ENCODE assay signal across 19 mouse cellular contexts in genomic region chr14:111583076-111583475, GRCm38 (mm10).
A peak's percentile ranks its signal among the peaks of the same experiment; 100 is the strongest.
DNase-seq lines count a peak whose midpoint lies in the region; ATAC-seq and TF ChIP-seq lines count a peak whose summit lies in the region.
"Had no signal": no experiment of that assay in that cellular context is flagged by ENCODE, and none has a peak within 500 bp of the region (broad histone marks: within the 10 kb centered on the region; RNA-seq: fewer than 3 reads in every experiment).

No protein-coding gene starts in this region.

- no peaks in the 10 kb centered on the region for H3K27me3 ChIP-seq in forebrain, postnatal 0 days (ENCODE audit: insufficient read depth, low read length)
- no peaks in the 10 kb centered on the region for H3K27me3 ChIP-seq in forebrain, embryonic 15.5 days
- H3K27me3 ChIP-seq: hindbrain, embryonic 13.5 days; limb, embryonic 15.5 days; neural tube, embryonic 13.5 days; Patski; stomach, embryonic 15.5 days had no signal

- no peaks in the 10 kb centered on the region for H3K9me3 ChIP-seq in forebrain, postnatal 0 days (ENCODE audit: low read length)
- H3K9me3 ChIP-seq in forebrain, embryonic 15.5 days: no peaks in the 10 kb centered on the region
- H3K9me3 ChIP-seq: hindbrain, embryonic 13.5 days; limb, embryonic 15.5 days; neural tube, embryonic 13.5 days; stomach, embryonic 15.5 days had no signal

- no peak overlapping the region for H3K4me3 ChIP-seq in forebrain, postnatal 0 days (ENCODE audit: low read depth, low read length)
- H3K4me3 ChIP-seq in forebrain, embryonic 15.5 days: no peak overlapping the region
- H3K4me3 ChIP-seq: hindbrain, embryonic 13.5 days; limb, embryonic 15.5 days; neural tube, embryonic 13.5 days; stomach, embryonic 15.5 days had no signal

- DNase-seq in cerebellum, postnatal 25 days: no peak
- peak; percentile 47 for DNase-seq in forebrain, postnatal 0 days
- peak; percentile 5 to 35 for DNase-seq in left cerebral cortex, postnatal 25 days (ENCODE audit: low spot score in 2 of 2)
- DNase-seq in left cerebral cortex, postnatal 4 days: no peak
- DNase-seq in retina, embryonic 14.5 days (ENCODE audit: low spot score): peak; percentile 25
- no peak for DNase-seq in spleen, postnatal 14 days (ENCODE audit: low spot score in 2 of 2)
- DNase-seq: adrenal gland, postnatal 36 days; gastrocnemius, postnatal 10 days; kidney, adult 11 months; kidney, postnatal 36 days; lung, adult 2 months; thymus, postnatal 36 days had no signal

- H3K4me1 ChIP-seq in forebrain, postnatal 0 days (ENCODE audit: insufficient read depth): no peaks in the 10 kb centered on the region
- no peaks in the 10 kb centered on the region for H3K4me1 ChIP-seq in forebrain, embryonic 15.5 days
- H3K4me1 ChIP-seq: hindbrain, embryonic 13.5 days; limb, embryonic 15.5 days; neural tube, embryonic 13.5 days; stomach, embryonic 15.5 days had no signal

- H3K27ac ChIP-seq in forebrain, postnatal 0 days (ENCODE audit: low read depth, low read length): no peak overlapping the region
- H3K27ac ChIP-seq in forebrain, embryonic 15.5 days (replicated peaks): no peak overlapping the region
- H3K27ac ChIP-seq: hindbrain, embryonic 13.5 days; limb, embryonic 15.5 days; neural tube, embryonic 13.5 days; stomach, embryonic 15.5 days had no signal

- ATAC-seq in cerebellum, adult (ENCODE audit: insufficient number of reproducible peaks, low FRiP score, low TSS enrichment): peak; percentile 52; the same call in 1 of the 2 replicates
- ATAC-seq in forebrain, postnatal 0 days: peak; percentile 43; the same call in 1 of the 2 replicates
- no peak; the same call in 1 of the 2 replicates for ATAC-seq in forebrain, embryonic 15.5 days (replicated peaks)
- ATAC-seq: Patski had no signal

- no peak overlapping the region for H3K4me2 ChIP-seq in forebrain, postnatal 0 days (ENCODE audit: low read depth)
- no peak overlapping the region for H3K4me2 ChIP-seq in forebrain, embryonic 15.5 days (replicated peaks)
- H3K4me2 ChIP-seq: hindbrain, embryonic 13.5 days; limb, embryonic 15.5 days; neural tube, embryonic 13.5 days; stomach, embryonic 15.5 days had no signal

- H3K9ac ChIP-seq in forebrain, postnatal 0 days: no peak overlapping the region
- no peak overlapping the region for H3K9ac ChIP-seq in forebrain, embryonic 15.5 days (replicated peaks)
- H3K9ac ChIP-seq: hindbrain, embryonic 13.5 days; limb, embryonic 15.5 days; neural tube, embryonic 13.5 days; stomach, embryonic 15.5 days had no signal

- no peaks in the 10 kb centered on the region for H3K36me3 ChIP-seq in forebrain, postnatal 0 days (ENCODE audit: insufficient read depth)
- H3K36me3 ChIP-seq in forebrain, embryonic 15.5 days: no peaks in the 10 kb centered on the region
- H3K36me3 ChIP-seq: hindbrain, embryonic 13.5 days; limb, embryonic 15.5 days; neural tube, embryonic 13.5 days; stomach, embryonic 15.5 days had no signal

- intact Hi-C loops in left cerebral cortex, postnatal 25 days (cut with DNase I): loop anchor here (2.0 kb wide), 1 partner anchor 92 kb away; the partner anchor contains the start of gene Slitrk5
- intact Hi-C loops in left cerebral cortex, postnatal 4 days (cut with DNase I): no loop called here

- TF ChIP-seq CTCF in forebrain, postnatal 0 days (IDR thresholded peaks at IDR 0.05; ENCODE audit: low read depth): peak; percentile 49

- 71% methylated on average over 6 of the region's 6 CpGs for WGBS in forebrain, postnatal 0 days
- 78% methylated on average over 6 of the region's 6 CpGs for WGBS in forebrain, embryonic 15.5 days

Comparison
In these comparisons a context has a peak if more than half of its experiments do, and no peak if none do; other contexts are left out.
1. DNase-seq: peak in forebrain, postnatal 0 days (single experiment), left cerebral cortex, postnatal 25 days (2 of 2) and retina, embryonic 14.5 days (single experiment); none in cerebellum, postnatal 25 days (0 of 2), left cerebral cortex, postnatal 4 days (single experiment) and spleen, postnatal 14 days (0 of 2).